Mouse (Mus musculus) lung, embryonic 14.5 days (tissue): ENCODE results near the gene Mef2d. TPM values are rescaled to one million over a fixed set of nuclear protein-coding genes. Genes with fewer than 3 reads are reported as not detected.

Source experiments
- ATAC-seq: fragments of 200-750 bp; cut with Nextera tagmentation; 2 replicates; pipeline ENCODE4 v1.8.0; 2017; ENCODE audit warnings: mild to moderate bottlenecking, moderate TSS enrichment, moderate library complexity; ENCODE audit not compliant: insufficient read depth
- DNase-seq: peaks from one replicate; pipeline ENCODE4 v3.0.0-alpha.2; 2015
- H3K27ac ChIP-seq: fragments of 300-500 bp; sonication (generic); 2 replicates; pipeline ENCODE4 v1.5.1; 2014; ENCODE audit warnings: low read depth, mild to moderate bottlenecking, moderate library complexity
- H3K27me3 ChIP-seq: fragments of 300-500 bp; sonication (generic); 2 replicates; pipeline ENCODE4 v1.6.1; 2014; ENCODE audit warnings: low read length, control low read depth; ENCODE audit not compliant: insufficient read depth
- H3K36me3 ChIP-seq: fragments of 300-500 bp; sonication (generic); 2 replicates; pipeline ENCODE4 v1.6.1; 2014; ENCODE audit warnings: control low read depth; ENCODE audit not compliant: insufficient read depth
- H3K4me1 ChIP-seq: fragments of 300-500 bp; sonication (generic); 2 replicates; pipeline ENCODE4 v1.6.1; 2014; ENCODE audit warnings: antibody characterized with exemption, control low read depth; ENCODE audit not compliant: insufficient read depth
- H3K4me2 ChIP-seq: fragments of 300-500 bp; sonication (generic); 2 replicates; pipeline ENCODE4 v1.6.1; 2014; ENCODE audit warnings: mild to moderate bottlenecking
- H3K4me3 ChIP-seq: fragments of 300-500 bp; sonication (generic); 2 replicates; pipeline ENCODE4 v1.5.1; 2014; ENCODE audit warnings: low read depth, low read length
- H3K9ac ChIP-seq: fragments of 300-500 bp; sonication (generic); 2 replicates; pipeline ENCODE4 v1.6.1; 2014
- H3K9me3 ChIP-seq: fragments of 300-500 bp; sonication (generic); 2 replicates; pipeline ENCODE4 v1.6.1; 2016; ENCODE audit warnings: low read depth, low read length, control low read depth
- CTCF ChIP-seq: IDR thresholded peaks from 2 replicates; pipeline ENCODE4 v1.5.1; 2016; ENCODE audit warnings: antibody characterized with exemption, low read depth
- WGBS: fragments of 180-500 bp; shearing (Covaris S2); extraction: QIAGEN DNeasy Blood & Tissue Kit; methylation state at CpG from one replicate; pipeline ENCODE4 v1.1.7; 2014; 5-methylcytosine and 5-hydroxymethylcytosine counted together
- polyA plus RNA-seq: library from polyadenylated mRNA; unstranded; fragments of >200 nt; fragmentation: Nextera tagmentation; extraction: Ambion mirVana; gene quantifications from 2 replicates; pipeline ENCODE4 v1.2.1, GENCODE M21; 2014

Mef2d gene
- polyA plus RNA-seq, 1 experiment from 2014 or later, result 25.4 TPM

DNA sequence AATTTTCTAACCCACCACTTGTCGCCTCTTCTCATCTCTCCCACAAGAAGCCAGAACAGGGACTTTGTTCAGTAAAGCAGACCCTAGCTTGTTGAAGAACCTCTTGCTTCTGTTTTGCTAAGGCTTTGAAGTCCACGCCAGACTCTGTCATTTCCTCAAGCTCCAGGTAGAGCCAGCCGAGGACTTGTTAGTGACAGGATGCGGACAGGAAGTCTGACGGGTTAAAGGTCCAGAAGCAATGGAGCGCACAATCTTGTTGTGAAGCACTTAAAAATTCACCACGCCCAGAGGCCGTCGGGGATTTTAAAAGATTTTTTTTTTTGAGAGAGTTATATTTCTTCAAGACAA is 759 bp upstream of the Mef2d start:
- Histone ChIP-seq H3K27me3 (no peaks in the 10 kb centered on the region), H3K4me2 (peak overlapping the region; percentile 97), H3K4me3 (peak overlapping the region; percentile 89), H3K36me3 (no peaks in the 10 kb centered on the region), H3K9ac (peak overlapping the region; percentile 45; the same call in 1 of the 2 replicates), H3K4me1 (peaks cover 45% of the 10 kb centered on the region), H3K27ac (peak overlapping the region; percentile 99), H3K9me3 (no peaks in the 10 kb centered on the region)
- 6% methylated on average over 9 of the region's 9 CpGs for whole genome bisulfite sequencing
- ATAC-seq, result no peak
- peak; percentile 69 for DNase-seq
- TF ChIP-seq CTCF, result no peak

DNA sequence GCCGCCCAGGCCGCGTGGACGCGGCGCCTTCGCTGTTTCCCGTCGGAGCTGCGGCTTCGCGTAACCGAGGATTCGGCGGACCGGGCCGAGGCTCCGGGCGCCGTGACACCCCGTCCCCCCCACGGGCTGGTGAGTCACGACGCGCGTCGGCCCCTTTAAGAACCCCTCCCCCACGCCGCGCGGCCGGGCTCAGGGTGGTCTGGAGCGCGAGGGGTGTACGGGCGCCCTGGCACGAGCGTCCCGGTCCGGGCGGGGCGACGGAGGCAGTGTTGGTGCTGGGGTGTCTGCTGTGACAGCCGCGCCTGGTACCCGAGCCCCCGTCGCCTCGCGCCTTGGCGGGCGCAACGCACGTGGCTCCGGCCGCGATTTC is 359 bp downstream of the Mef2d start:
- ATAC-seq, result peak; percentile 53
- Histone ChIP-seq H3K27ac (peak overlapping the region; percentile 99), H3K4me1 (peaks cover 49% of the 10 kb centered on the region), H3K9ac (peak overlapping the region; percentile 91), H3K4me2 (peak overlapping the region; percentile 97), H3K4me3 (peak overlapping the region; percentile 89), H3K36me3 (no peaks in the 10 kb centered on the region), H3K27me3 (no peaks in the 10 kb centered on the region), H3K9me3 (no peaks in the 10 kb centered on the region)
- no peak for TF ChIP-seq CTCF
- WGBS, result 0% methylated on average over 57 of the region's 57 CpGs
- no peak for DNase-seq

DNA sequence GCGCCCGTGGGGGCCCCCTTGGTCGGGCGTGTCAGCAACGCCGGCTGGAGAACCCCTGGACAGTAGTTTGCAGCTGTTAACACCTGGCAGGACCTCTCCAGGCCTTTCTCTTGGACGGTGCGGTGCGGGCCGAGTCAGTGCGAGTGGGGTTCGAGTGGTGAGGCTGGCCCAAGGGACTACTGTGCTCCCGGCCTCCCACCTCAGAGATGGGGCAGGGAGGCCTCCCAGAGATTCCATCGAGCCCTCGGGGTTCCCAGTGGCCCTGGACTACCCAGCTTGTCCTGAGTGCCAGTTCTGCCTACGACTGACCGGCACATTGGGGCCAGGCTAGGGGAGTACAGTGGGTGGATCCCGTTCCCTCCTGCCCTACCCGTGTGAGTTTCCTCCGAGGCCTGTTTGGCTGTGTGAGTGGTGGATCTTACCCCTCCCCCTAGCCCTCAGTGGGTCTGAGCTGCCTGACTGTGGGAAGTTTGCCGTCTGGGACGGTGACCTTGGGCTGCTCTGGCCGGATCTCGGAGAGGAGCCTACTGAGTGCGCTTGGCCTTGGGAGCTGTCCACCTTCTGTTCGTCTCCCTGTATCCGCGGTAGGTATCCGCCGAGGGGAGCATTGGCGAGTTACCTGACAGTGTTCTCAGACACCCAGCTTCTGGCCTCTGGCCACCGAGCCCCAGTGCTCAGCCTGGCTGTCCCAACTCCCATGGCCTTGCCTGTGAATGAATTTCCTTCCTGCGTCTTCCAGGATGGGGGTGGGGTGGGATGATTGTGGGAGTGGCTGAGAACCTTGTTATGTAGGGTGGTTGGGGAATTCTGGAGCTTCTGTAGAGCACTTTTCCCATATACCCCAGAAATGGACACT is 972 bp downstream of the Mef2d start:
- ATAC-seq, result peak; percentile 5; the same call in 1 of the 2 replicates
- Histone ChIP-seq H3K4me1 (peaks cover 49% of the 10 kb centered on the region), H3K4me2 (peak overlapping the region; percentile 97), H3K4me3 (peak overlapping the region; percentile 89), H3K36me3 (no peaks in the 10 kb centered on the region), H3K27me3 (no peaks in the 10 kb centered on the region), H3K27ac (peak overlapping the region; percentile 99), H3K9ac (peak overlapping the region; percentile 91), H3K9me3 (no peaks in the 10 kb centered on the region)
- no peak for TF ChIP-seq CTCF
- DNase-seq, result peak; percentile 73
- WGBS, result under 1% methylated on average over 33 of the region's 33 CpGs

DNA sequence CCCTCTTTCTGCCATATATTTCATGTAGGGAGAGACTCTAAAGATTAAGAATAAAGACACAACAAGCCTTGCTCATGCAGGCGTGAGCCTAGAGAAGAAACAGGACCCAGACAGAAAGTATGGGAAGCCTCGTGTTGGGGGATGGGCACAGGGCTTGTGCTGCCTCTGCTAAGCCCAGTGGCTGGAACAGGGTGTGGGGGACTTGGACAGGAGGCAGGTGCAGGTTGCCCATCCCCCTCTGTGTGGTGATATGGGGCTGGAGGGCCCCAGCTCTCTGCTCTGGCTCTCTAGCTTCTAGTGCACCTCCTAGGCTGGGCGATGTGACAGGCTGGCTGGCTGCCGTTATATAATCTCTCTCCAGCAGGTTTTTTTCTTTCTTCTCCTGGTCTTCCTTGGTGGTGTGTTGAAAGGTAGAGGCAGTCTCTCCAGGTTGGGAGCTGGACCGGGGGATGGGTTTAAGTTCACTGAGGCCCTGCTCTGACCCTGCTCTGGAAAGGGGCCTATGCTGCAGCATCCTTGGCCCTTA is 1.9 kb downstream of the Mef2d start:
- DNase-seq (peak; percentile 23), ATAC-seq (no peak)
- H3K27me3 ChIP-seq, result no peaks in the 10 kb centered on the region
- peak overlapping the region; percentile 10; the same call in 1 of the 2 replicates for H3K27ac ChIP-seq
- peak overlapping the region; percentile 97 for H3K4me2 ChIP-seq
- no peaks in the 10 kb centered on the region for H3K9me3 ChIP-seq
- no peaks in the 10 kb centered on the region for H3K36me3 ChIP-seq
- peak overlapping the region; percentile 91; the same call in 1 of the 2 replicates for H3K9ac ChIP-seq
- 20% methylated on average over 5 of the region's 5 CpGs for WGBS
- H3K4me3 ChIP-seq, result peak overlapping the region; percentile 89
- TF ChIP-seq CTCF, result no peak
- H3K4me1 ChIP-seq, result peaks cover 56% of the 10 kb centered on the region

DNA sequence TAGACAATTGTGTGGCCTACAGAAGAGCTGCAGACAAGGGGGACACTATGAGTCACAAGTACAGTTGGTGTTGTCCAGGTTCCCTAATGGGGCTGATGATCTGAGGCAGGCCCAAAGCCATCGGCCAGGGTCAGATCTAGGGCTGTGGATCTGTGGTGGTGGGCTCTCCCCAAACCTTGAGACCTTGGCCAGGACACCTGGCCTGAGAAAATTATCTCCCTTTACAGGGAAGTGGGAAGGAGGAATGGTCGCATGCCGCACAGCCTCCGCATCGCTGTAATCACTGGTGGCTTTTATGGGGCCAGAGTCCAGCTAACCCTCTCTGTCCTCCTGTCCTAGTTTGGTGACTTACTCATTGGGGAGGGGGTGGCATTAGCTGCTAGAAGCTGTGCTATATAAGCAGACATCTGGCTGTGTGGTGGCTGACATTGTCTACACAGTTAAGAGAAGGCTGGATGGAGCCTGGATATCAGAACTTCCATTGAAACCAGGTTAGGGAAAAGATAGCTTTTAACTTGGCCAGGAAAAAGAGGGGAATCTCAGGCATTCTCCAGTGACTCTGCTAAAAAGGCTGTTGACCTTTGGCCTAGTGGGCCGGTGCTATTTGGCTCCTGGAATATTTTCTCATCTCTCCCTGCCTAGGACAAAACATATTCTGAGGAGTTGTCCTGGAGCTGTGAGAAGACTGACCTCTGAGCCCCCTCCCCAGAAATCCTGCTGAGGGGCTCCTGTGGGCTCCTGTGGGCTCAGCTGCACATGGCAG is 2.7 kb downstream of the Mef2d start:
- Histone ChIP-seq H3K36me3 (no peaks in the 10 kb centered on the region), H3K4me2 (peak overlapping the region; percentile 97), H3K27me3 (no peaks in the 10 kb centered on the region), H3K9me3 (no peaks in the 10 kb centered on the region), H3K4me1 (peaks cover 55% of the 10 kb centered on the region), H3K27ac (no peak overlapping the region), H3K9ac (peak overlapping the region; percentile 91), H3K4me3 (peak overlapping the region; percentile 89; the same call in 1 of the 2 replicates)
- TF ChIP-seq CTCF, result no peak
- ATAC-seq (no peak), DNase-seq (no peak)
- 73% methylated on average over 6 of the region's 6 CpGs for WGBS

DNA sequence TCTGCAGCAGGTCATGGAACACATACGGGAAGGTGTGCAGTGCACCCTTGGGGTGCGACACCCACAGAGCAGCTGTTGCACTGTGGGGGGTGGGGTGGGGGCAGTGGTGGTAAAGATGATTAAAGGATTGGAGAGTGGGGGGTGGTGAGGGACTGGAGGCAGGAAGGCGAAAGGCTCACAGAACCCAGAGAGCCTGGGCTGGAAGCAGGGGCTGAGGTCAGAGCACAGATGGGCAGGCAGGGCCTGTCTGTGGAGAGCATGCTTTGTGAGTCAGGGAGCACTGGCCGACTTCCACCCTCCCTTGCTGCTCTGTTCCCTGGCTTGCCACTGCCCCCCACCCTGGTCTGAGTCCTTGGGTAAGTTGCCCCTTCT is 3.2 kb downstream of the Mef2d start:
- Histone ChIP-seq H3K4me2 (peak overlapping the region; percentile 97), H3K9ac (peak overlapping the region; percentile 91), H3K4me1 (peaks cover 55% of the 10 kb centered on the region), H3K27me3 (no peaks in the 10 kb centered on the region), H3K9me3 (no peaks in the 10 kb centered on the region), H3K36me3 (no peaks in the 10 kb centered on the region), H3K27ac (0 out of 2 replicates have a peak overlapping the region, but pooled peaks have one; percentile 14), H3K4me3 (peak overlapping the region; percentile 89; the same call in 1 of the 2 replicates)
- no peak for DNase-seq
- no peak for TF ChIP-seq CTCF
- no peak for ATAC-seq
- WGBS, result 40% methylated on average over 4 of the region's 4 CpGs

DNA sequence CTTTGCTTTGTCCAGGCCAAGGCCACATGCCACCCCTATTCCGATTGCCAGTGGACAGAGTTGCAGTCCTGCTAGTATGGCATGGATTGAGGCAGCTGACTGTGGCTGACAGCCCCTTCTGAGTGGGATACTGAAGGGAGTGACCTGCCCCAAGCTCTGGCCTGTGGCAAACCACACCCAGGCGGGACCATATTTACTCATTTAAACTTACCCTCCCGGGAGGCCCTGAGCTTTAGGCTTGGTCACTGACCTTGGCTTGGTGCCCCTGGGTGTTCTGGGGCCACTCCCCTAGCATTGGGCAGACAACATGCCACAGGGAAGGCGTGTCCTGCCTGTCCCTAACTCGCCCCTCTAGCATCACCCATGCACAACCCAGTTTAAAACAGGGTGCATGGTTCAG is 3.8 kb downstream of the Mef2d start:
- DNase-seq, result no peak
- no peaks in the 10 kb centered on the region for H3K9me3 ChIP-seq
- H3K4me1 ChIP-seq, result peaks cover 55% of the 10 kb centered on the region
- H3K4me2 ChIP-seq, result peak overlapping the region; percentile 97
- H3K4me3 ChIP-seq, result no peak overlapping the region
- no peak for TF ChIP-seq CTCF
- 62% methylated on average over 5 of the region's 5 CpGs for WGBS
- no peak overlapping the region for H3K27ac ChIP-seq
- no peaks in the 10 kb centered on the region for H3K27me3 ChIP-seq
- ATAC-seq, result no peak
- H3K9ac ChIP-seq, result peak overlapping the region; percentile 14; the same call in 1 of the 2 replicates
- no peaks in the 10 kb centered on the region for H3K36me3 ChIP-seq
